Mouse (Mus musculus) thymus, adult 2 months (tissue): ENCODE measurements around the gene Sf3a1.

Experiments
- CTCF ChIP-seq: fragments of 200-500 bp; IDR thresholded peaks from 2 replicates; pipeline ENCODE4 v1.5.1; 2012; ENCODE audit warnings: mild to moderate bottlenecking, control low read depth, low read length, moderate library complexity, borderline replicate concordance; ENCODE audit not compliant: control insufficient read depth, poor library complexity, insufficient read depth; ENCODE audit errors: extremely low read depth
- POLR2A ChIP-seq: fragments of 200-500 bp; IDR thresholded peaks from 2 replicates; pipeline ENCODE4 v1.6.1; 2012; ENCODE audit warnings: mild to moderate bottlenecking, low read length, control low read depth, moderate library complexity; ENCODE audit not compliant: control insufficient read depth, poor library complexity, insufficient read depth; ENCODE audit errors: extremely low read depth

DNA sequence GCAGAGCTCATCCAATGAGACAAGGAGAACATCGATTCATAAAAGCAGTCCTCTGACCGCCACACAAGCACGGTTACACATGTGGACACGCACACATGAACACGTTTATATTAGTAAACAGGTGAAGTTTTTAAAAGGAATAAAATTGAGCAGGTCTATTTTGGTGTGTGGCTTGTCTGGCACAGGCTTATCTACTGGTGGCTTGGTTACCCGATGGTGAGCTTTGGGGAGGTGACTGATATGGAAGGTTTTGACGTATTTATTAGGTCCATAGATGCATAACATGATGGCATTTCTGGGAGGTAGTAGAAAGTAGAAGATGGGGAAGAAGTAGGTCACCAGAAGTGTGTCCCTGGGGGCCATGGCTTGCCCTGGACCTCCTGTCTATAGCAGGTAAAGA, 6.5 kb upstream of the Sf3a1 start:
- no peak for TF ChIP-seq CTCF
- no peak for TF ChIP-seq POLR2A
